Mouse (Mus musculus): ENCODE results near the gene Sptb. TPM values are rescaled to one million over a fixed set of nuclear protein-coding genes. Genes with fewer than 3 reads are reported as not detected.

Sptb gene
- polyA plus RNA-seq, 1 experiment from 2014 or later: 0.39 TPM

GRCm38 (mm10) chr12:76546383-76547276 is 163.7 kb downstream of the Sptb start:
- Histone ChIP-seq H3K4me3 (peak overlapping the region; percentile 10; the same call in 1 of the 2 replicates), H3K9me3 (replicated peaks) (no peaks in the 10 kb centered on the region), H3K4me2 (peak overlapping the region; percentile 46), H3K4me1 (peaks cover 21% of the 10 kb centered on the region), H3K27ac (no peak overlapping the region), H3K9ac (peak overlapping the region; percentile 43), H3K27me3 (peaks cover 35% of the 10 kb centered on the region), H3K36me3 (ENCODE audit: poor library complexity, severe bottlenecking) (no peaks in the 10 kb centered on the region)
- ATAC-seq: peak; percentile 61
- 6% methylated on average over 28 of the region's 28 CpGs for WGBS

- H3K4me2 ChIP-seq: no peak overlapping the region
- no peaks in the 10 kb centered on the region for H3K9me3 ChIP-seq (replicated peaks)
- H3K4me3 ChIP-seq: no peak overlapping the region
- 55% methylated on average over 15 of the region's 15 CpGs for WGBS
- H3K27ac ChIP-seq: no peak overlapping the region
- H3K9ac ChIP-seq: no peak overlapping the region
- H3K36me3 ChIP-seq (ENCODE audit: poor library complexity, severe bottlenecking): no peaks in the 10 kb centered on the region
- H3K27me3 ChIP-seq: peaks cover 35% of the 10 kb centered on the region
- ATAC-seq: no peak
- peaks cover 21% of the 10 kb centered on the region for H3K4me1 ChIP-seq
Observed at GRCm38 (mm10) chr12:76545786-76546370, 164.5 kb downstream of the Sptb start.

- WGBS: 75% methylated on average over 6 of the region's 6 CpGs
- no peaks in the 10 kb centered on the region for H3K36me3 ChIP-seq (ENCODE audit: poor library complexity, severe bottlenecking)
- no peak for ATAC-seq
Observed at GRCm38 (mm10) chr12:76541879-76542278, 168.5 kb downstream of the Sptb start.

GRCm38 (mm10) chr12:76541475-76541874 is 168.9 kb downstream of the Sptb start:
- no peaks in the 10 kb centered on the region for H3K9me3 ChIP-seq (replicated peaks)
- no peak overlapping the region for H3K4me2 ChIP-seq
- ATAC-seq: no peak
- H3K27me3 ChIP-seq: peaks cover 13% of the 10 kb centered on the region; the same call in 1 of the 2 replicates
- H3K9ac ChIP-seq: no peak overlapping the region
- H3K4me3 ChIP-seq: no peak overlapping the region
- no peak overlapping the region for H3K27ac ChIP-seq
- WGBS: 45% methylated on average over 8 of the region's 8 CpGs
- peaks cover 5% of the 10 kb centered on the region for H3K4me1 ChIP-seq
- H3K36me3 ChIP-seq (ENCODE audit: poor library complexity, severe bottlenecking): no peaks in the 10 kb centered on the region

More at GRCm38 (mm10) chr12:76541879-76542278, 168.5 kb downstream of the Sptb start:
- Histone ChIP-seq H3K4me2 (no peak overlapping the region), H3K4me3 (no peak overlapping the region), H3K27ac (no peak overlapping the region), H3K9ac (no peak overlapping the region), H3K9me3 (replicated peaks) (no peaks in the 10 kb centered on the region), H3K27me3 (peaks cover 14% of the 10 kb centered on the region; the same call in 1 of the 2 replicates), H3K4me1 (peaks cover 9% of the 10 kb centered on the region)

- Histone ChIP-seq H3K27ac (no peak overlapping the region), H3K4me1 (no peaks in the 10 kb centered on the region), H3K4me2 (no peak overlapping the region), H3K36me3 (ENCODE audit: poor library complexity, severe bottlenecking) (no peaks in the 10 kb centered on the region), H3K9me3 (replicated peaks) (no peaks in the 10 kb centered on the region), H3K27me3 (peaks cover 10% of the 10 kb centered on the region), H3K9ac (no peak overlapping the region), H3K4me3 (no peak overlapping the region)
- no peak for ATAC-seq
- WGBS: 78% methylated on average over 10 of the region's 10 CpGs
Observed at GRCm38 (mm10) chr12:76540701-76541221, 169.6 kb downstream of the Sptb start.

GRCm38 (mm10) chr12:76540169-76540568 is 170.2 kb downstream of the Sptb start:
- 91% methylated on average over 3 of the region's 3 CpGs for WGBS
- Histone ChIP-seq H3K36me3 (ENCODE audit: poor library complexity, severe bottlenecking) (no peaks in the 10 kb centered on the region), H3K9me3 (replicated peaks) (no peaks in the 10 kb centered on the region), H3K27ac (no peak overlapping the region), H3K4me3 (no peak overlapping the region), H3K27me3 (peaks cover 10% of the 10 kb centered on the region), H3K4me1 (no peaks in the 10 kb centered on the region), H3K4me2 (no peak overlapping the region), H3K9ac (no peak overlapping the region)
- ATAC-seq: no peak

- Histone ChIP-seq H3K9me3 (replicated peaks) (no peaks in the 10 kb centered on the region), H3K27me3 (peaks cover 37% of the 10 kb centered on the region), H3K4me1 (peaks cover 24% of the 10 kb centered on the region), H3K27ac (no peak overlapping the region), H3K4me2 (no peak overlapping the region), H3K9ac (no peak overlapping the region), H3K36me3 (ENCODE audit: poor library complexity, severe bottlenecking) (no peaks in the 10 kb centered on the region), H3K4me3 (no peak overlapping the region)
- WGBS: 98% methylated on average over 8 of the region's 8 CpGs
- ATAC-seq: no peak
Observed at GRCm38 (mm10) chr12:76537434-76537833, 172.9 kb downstream of the Sptb start.

GRCm38 (mm10) chr12:76536591-76537153 is 173.7 kb downstream of the Sptb start:
- Histone ChIP-seq H3K4me1 (peaks cover 26% of the 10 kb centered on the region), H3K9ac (no peak overlapping the region), H3K27ac (no peak overlapping the region), H3K9me3 (replicated peaks) (no peaks in the 10 kb centered on the region), H3K4me2 (no peak overlapping the region), H3K27me3 (peaks cover 45% of the 10 kb centered on the region), H3K4me3 (no peak overlapping the region), H3K36me3 (ENCODE audit: poor library complexity, severe bottlenecking) (no peaks in the 10 kb centered on the region)
- WGBS: 81% methylated on average over 8 of the region's 8 CpGs
- ATAC-seq: no peak

- peaks cover 26% of the 10 kb centered on the region for H3K4me1 ChIP-seq
- no peak overlapping the region for H3K9ac ChIP-seq
- ATAC-seq: no peak
- H3K36me3 ChIP-seq (ENCODE audit: poor library complexity, severe bottlenecking): no peaks in the 10 kb centered on the region
- no peak overlapping the region for H3K4me3 ChIP-seq
- H3K9me3 ChIP-seq (replicated peaks): no peaks in the 10 kb centered on the region
- H3K27ac ChIP-seq: no peak overlapping the region
- no peak overlapping the region for H3K4me2 ChIP-seq
- WGBS: 57% methylated on average over 9 of the region's 9 CpGs
- peaks cover 57% of the 10 kb centered on the region for H3K27me3 ChIP-seq
Observed at GRCm38 (mm10) chr12:76535471-76535900, 174.9 kb downstream of the Sptb start.

GRCm38 (mm10) chr12:76534641-76535283 is 175.6 kb downstream of the Sptb start:
- no peak for ATAC-seq
- WGBS: 26% methylated on average over 9 of the region's 9 CpGs
- H3K27me3 ChIP-seq: peaks cover 63% of the 10 kb centered on the region

GRCm38 (mm10) chr12:76534233-76534632 is 176.1 kb downstream of the Sptb start:
- WGBS: 1% methylated on average over 11 of the region's 11 CpGs
- no peaks in the 10 kb centered on the region for H3K9me3 ChIP-seq (replicated peaks)
- no peak for ATAC-seq
- peak overlapping the region; percentile 95 for H3K4me2 ChIP-seq
- peak overlapping the region; percentile 58 for H3K4me3 ChIP-seq
- H3K9ac ChIP-seq: peak overlapping the region; percentile 62
- H3K27ac ChIP-seq: no peak overlapping the region
- no peaks in the 10 kb centered on the region for H3K36me3 ChIP-seq (ENCODE audit: poor library complexity, severe bottlenecking)
- H3K27me3 ChIP-seq: peaks cover 68% of the 10 kb centered on the region
- peaks cover 26% of the 10 kb centered on the region for H3K4me1 ChIP-seq

More at GRCm38 (mm10) chr12:76534641-76535283, 175.6 kb downstream of the Sptb start:
- H3K36me3 ChIP-seq (ENCODE audit: poor library complexity, severe bottlenecking): no peaks in the 10 kb centered on the region
- H3K9me3 ChIP-seq (replicated peaks): no peaks in the 10 kb centered on the region
- H3K4me1 ChIP-seq: peaks cover 26% of the 10 kb centered on the region
- H3K27ac ChIP-seq: no peak overlapping the region
- no peak overlapping the region for H3K4me3 ChIP-seq
- H3K9ac ChIP-seq: no peak overlapping the region
- H3K4me2 ChIP-seq: peak overlapping the region; percentile 95; the same call in 1 of the 2 replicates

Measured in forebrain, embryonic 13.5 days (tissue).